Mouse (Mus musculus) bone marrow macrophage, adult 2 months (primary cell): ENCODE data around the gene 4931414P19Rik.

Source experiments
- CTCF ChIP-seq: IDR thresholded peaks from 2 replicates; pipeline ENCODE4 v1.5.1; 2012; ENCODE audit warnings: low read depth, mild to moderate bottlenecking, low read length, moderate library complexity
- POLR2A ChIP-seq: IDR thresholded peaks from 2 replicates; pipeline ENCODE4 v1.6.1; 2012; ENCODE audit warnings: mild to moderate bottlenecking, low read depth, low read length, borderline replicate concordance

DNA sequence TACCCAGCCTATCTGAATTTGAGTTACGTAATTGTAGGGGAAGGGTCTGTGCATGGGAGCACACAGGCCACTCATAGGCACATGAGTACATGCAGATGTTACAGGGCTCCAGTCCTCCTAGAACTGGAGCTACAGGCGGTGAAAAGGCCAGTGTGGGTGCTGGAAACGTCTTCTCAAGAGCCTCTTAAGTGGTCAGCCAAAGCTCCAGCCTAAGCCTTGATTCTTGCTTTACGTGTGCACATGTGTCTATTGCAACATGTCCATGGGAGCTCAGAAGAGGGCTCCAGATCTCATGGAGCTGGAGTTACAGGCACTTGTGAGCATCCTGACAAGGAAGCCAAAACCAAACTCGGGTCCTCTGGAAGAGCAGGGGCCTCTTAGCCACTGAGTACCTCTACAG, 61.1 kb downstream of the 4931414P19Rik start:
- TF ChIP-seq CTCF (no peak), POLR2A (no peak)
